In genomic region chr4:132842281-132842906, GRCm38 (mm10) we compare ENCODE assay signal across 8 mouse cellular contexts. TPM values are rescaled to one million over a fixed set of nuclear protein-coding genes. Genes with fewer than 3 reads are reported as not detected.
DNase-seq lines count a peak whose midpoint lies in the region; ATAC-seq and TF ChIP-seq lines count a peak whose summit lies in the region.

No protein-coding gene starts in this region.

- POLR2A ChIA-PET in Patski (lab: Charles Lee), result interaction anchor here (0.6 kb wide), 1 partner anchor 246 kb away, joined by 4 read pairs; no protein-coding TSS in a partner anchor

- WGBS in kidney, embryonic 16.5 days, result under 1% methylated on average over 30 of the region's 30 CpGs
- under 1% methylated on average over 30 of the region's 30 CpGs for WGBS in lung, embryonic 16.5 days

- peaks cover 13% of the 10 kb centered on the region for H3K4me1 ChIP-seq in kidney, embryonic 16.5 days (ENCODE audit: insufficient read depth, low read length)
- H3K4me1 ChIP-seq in lung, embryonic 16.5 days (replicated peaks; ENCODE audit: control insufficient read depth, insufficient read depth, low read length), result peaks cover 9% of the 10 kb centered on the region

- H3K27me3 ChIP-seq in Patski, result no peaks in the 10 kb centered on the region
- no peaks in the 10 kb centered on the region for H3K27me3 ChIP-seq in kidney, embryonic 16.5 days (ENCODE audit: insufficient read depth, low read length)
- no peaks in the 10 kb centered on the region for H3K27me3 ChIP-seq in lung, embryonic 16.5 days (ENCODE audit: control insufficient read depth, insufficient read depth, low read depth, low read length)

- H3K27ac ChIP-seq in kidney, embryonic 16.5 days (ENCODE audit: low read length), result peak overlapping the region; percentile 59
- H3K27ac ChIP-seq in lung, embryonic 16.5 days (ENCODE audit: low read length), result peak overlapping the region; percentile 48

- peak; percentile 45 for DNase-seq in CD4-positive, CD25-positive, alpha-beta regulatory T cell, adult 2 months (ENCODE audit: low read depth, low spot score)
- DNase-seq in Patski (ENCODE audit: low read depth, low spot score), result no peak
- DNase-seq in retina, embryonic 14.5 days (ENCODE audit: low spot score), result peak; percentile 27
- DNase-seq in thymus, postnatal 4 days, result peak; percentile 58

- H3K4me3 ChIP-seq in kidney, embryonic 16.5 days (ENCODE audit: low read length), result peak overlapping the region; percentile 92
- H3K4me3 ChIP-seq in lung, embryonic 16.5 days (ENCODE audit: low read length), result peak overlapping the region; percentile 90

- H3K9me3 ChIP-seq in kidney, embryonic 16.5 days (ENCODE audit: low read length), result no peaks in the 10 kb centered on the region
- no peaks in the 10 kb centered on the region for H3K9me3 ChIP-seq in lung, embryonic 16.5 days (ENCODE audit: control insufficient read depth, low read length)

- in situ Hi-C loops in Patski (cut with MboI; ENCODE audit: low pct_unique_long_range_greater_than_20kb), result no loop called here

- TF ChIP-seq CTCF in Patski (IDR thresholded peaks at IDR 0.05), result no peak

- H3K36me3 ChIP-seq in kidney, embryonic 16.5 days (ENCODE audit: insufficient read depth, low read length), result peaks cover 30% of the 10 kb centered on the region
- H3K36me3 ChIP-seq in lung, embryonic 16.5 days (ENCODE audit: control insufficient read depth, insufficient read depth, low read length), result peaks cover 21% of the 10 kb centered on the region

- peak; percentile 31 for ATAC-seq in Patski
- ATAC-seq in common myeloid progenitor, adult 5-6 weeks (replicated peaks; ENCODE audit: low read depth, poor library complexity, severe bottlenecking), result peak; percentile 33
- ATAC-seq in granulocyte monocyte progenitor cell, adult 5-6 weeks (replicated peaks; ENCODE audit: poor library complexity, severe bottlenecking), result peak; percentile 36
- peak; percentile 31; the same call in 1 of the 2 replicates for ATAC-seq in kidney, embryonic 16.5 days (ENCODE audit: low FRiP score, low TSS enrichment)
- ATAC-seq in lung, embryonic 16.5 days (ENCODE audit: low read depth), result peak; percentile 27; the same call in 1 of the 2 replicates

- CTCF ChIA-PET in Patski (lab: Charles Lee), result interaction anchor here (1.1 to 1.2 kb wide), 2 partner anchors 17 to 93 kb away, joined by 3 read pairs; no protein-coding TSS in a partner anchor

- H3K4me2 ChIP-seq in kidney, embryonic 16.5 days (replicated peaks; ENCODE audit: low read depth, low read length), result peak overlapping the region; percentile 67
- H3K4me2 ChIP-seq in lung, embryonic 16.5 days (ENCODE audit: low read depth, low read length), result peak overlapping the region; percentile 73

- peak overlapping the region; percentile 93 for H3K9ac ChIP-seq in kidney, embryonic 16.5 days (replicated peaks; ENCODE audit: low read length)
- H3K9ac ChIP-seq in lung, embryonic 16.5 days (ENCODE audit: low read length), result peak overlapping the region; percentile 85

RNA-seq across cellular contexts. Expression of gene Ppp1r8, which starts 0.6 kb away (rescaled TPM):
- 52.8 TPM for polyA plus RNA-seq in Patski (2021)
- total RNA-seq in common myeloid progenitor, adult 5-6 weeks (2017), result 61.5 and 77.1 TPM in 2 replicates
- total RNA-seq in granulocyte monocyte progenitor cell, adult 5-6 weeks (2014; fragmentation: Nextera tagmentation), result 59.6 and 70.9 TPM in 2 replicates
- total RNA-seq in granulocyte monocyte progenitor cell, adult 5-6 weeks (2017), result 67.6 and 85.2 TPM in 2 replicates
- polyA plus RNA-seq in kidney, embryonic 16.5 days (2015; fragmentation: Nextera tagmentation; extraction: Ambion mirVana), result 72.9 and 77.2 TPM in 2 replicates
- 58.4 and 59.1 TPM in 2 replicates for polyA plus RNA-seq in lung, embryonic 16.5 days (2015; fragmentation: Nextera tagmentation; extraction: Ambion mirVana)

RNA-seq across cellular contexts. Expression of gene Stx12, which starts 41.9 kb away (rescaled TPM):
- 48.6 TPM for polyA plus RNA-seq in Patski (2021)
- total RNA-seq in common myeloid progenitor, adult 5-6 weeks (2017), result 35.6 and 40.6 TPM in 2 replicates
- 22.0 and 39.8 TPM in 2 replicates for total RNA-seq in granulocyte monocyte progenitor cell, adult 5-6 weeks (2014; fragmentation: Nextera tagmentation)
- total RNA-seq in granulocyte monocyte progenitor cell, adult 5-6 weeks (2017), result 26.5 and 29.6 TPM in 2 replicates
- 59.9 and 61.8 TPM in 2 replicates for polyA plus RNA-seq in kidney, embryonic 16.5 days (2015; fragmentation: Nextera tagmentation; extraction: Ambion mirVana)
- 64.1 and 68.4 TPM in 2 replicates for polyA plus RNA-seq in lung, embryonic 16.5 days (2015; fragmentation: Nextera tagmentation; extraction: Ambion mirVana)

RNA-seq across cellular contexts. Expression of gene Themis2, which starts 46.2 kb away (rescaled TPM):
- not detected for polyA plus RNA-seq in Patski (2021)
- total RNA-seq in common myeloid progenitor, adult 5-6 weeks (2017), result 9.9 and 12.0 TPM in 2 replicates
- 43.6 and 56.7 TPM in 2 replicates for total RNA-seq in granulocyte monocyte progenitor cell, adult 5-6 weeks (2014; fragmentation: Nextera tagmentation)
- 18.4 and 18.7 TPM in 2 replicates for total RNA-seq in granulocyte monocyte progenitor cell, adult 5-6 weeks (2017)
- 0.92 and 1.1 TPM in 2 replicates for polyA plus RNA-seq in kidney, embryonic 16.5 days (2015; fragmentation: Nextera tagmentation; extraction: Ambion mirVana)
- 1.3 and 1.5 TPM in 2 replicates for polyA plus RNA-seq in lung, embryonic 16.5 days (2015; fragmentation: Nextera tagmentation; extraction: Ambion mirVana)
